Mouse (Mus musculus) stomach, embryonic 15.5 days (tissue): Measurements from ENCODE around the gene Inka2. TPM values are rescaled to one million over a fixed set of nuclear protein-coding genes. Genes with fewer than 3 reads are reported as not detected.

ENCODE experiments used
- ATAC-seq: fragments of 200-750 bp; cut with Nextera tagmentation; 2 replicates; pipeline ENCODE4 v1.8.0; 2017; ENCODE audit warnings: low read depth, moderate number of reproducible peaks, moderate TSS enrichment; ENCODE audit not compliant: insufficient read depth, low FRiP score
- H3K27ac ChIP-seq: fragments of 300-500 bp; sonication (generic); 2 replicates; pipeline ENCODE4 v1.5.1; 2015; ENCODE audit warnings: mild to moderate bottlenecking, inconsistent platforms
- H3K27me3 ChIP-seq: fragments of 300-500 bp; sonication (generic); replicated peaks from 2 replicates; pipeline ENCODE4 v1.6.1; 2015; ENCODE audit warnings: inconsistent platforms
- H3K36me3 ChIP-seq: fragments of 300-500 bp; sonication (generic); 2 replicates; pipeline ENCODE4 v1.6.1; 2015; ENCODE audit warnings: inconsistent platforms
- H3K4me1 ChIP-seq: fragments of 300-500 bp; sonication (generic); 2 replicates; pipeline ENCODE4 v1.6.1; 2015; ENCODE audit warnings: inconsistent platforms
- H3K4me2 ChIP-seq: fragments of 300-500 bp; sonication (generic); 2 replicates; pipeline ENCODE4 v1.6.1; 2015; ENCODE audit warnings: mild to moderate bottlenecking, inconsistent platforms
- H3K4me3 ChIP-seq: fragments of 300-500 bp; sonication (generic); replicated peaks from 2 replicates; pipeline ENCODE4 v1.5.1; 2015; ENCODE audit warnings: inconsistent platforms
- H3K9ac ChIP-seq: fragments of 300-500 bp; sonication (generic); 2 replicates; pipeline ENCODE4 v1.6.1; 2015; ENCODE audit warnings: inconsistent platforms
- H3K9me3 ChIP-seq: fragments of 300-500 bp; sonication (generic); 2 replicates; pipeline ENCODE4 v1.6.1; 2016; ENCODE audit warnings: inconsistent platforms
- WGBS: fragments of 180-500 bp; shearing (Covaris S2); methylation state at CpG from one replicate; pipeline ENCODE4 v1.1.7; 2015; 5-methylcytosine and 5-hydroxymethylcytosine counted together
- polyA plus RNA-seq: library from polyadenylated mRNA; unstranded; fragments of >200 nt; fragmentation: Nextera tagmentation; extraction: Ambion mirVana; gene quantifications from 2 replicates; pipeline ENCODE4 v1.2.1, GENCODE M21; 2015

The Inka2 gene
- polyA plus RNA-seq, 1 experiment from 2014 or later, result 2.9 TPM

- H3K27ac ChIP-seq, result no peak overlapping the region
- no peak overlapping the region for H3K4me3 ChIP-seq
- no peaks in the 10 kb centered on the region for H3K27me3 ChIP-seq
- WGBS, result 89% methylated on average over 7 of the region's 7 CpGs
- no peak for ATAC-seq
- no peak overlapping the region for H3K4me2 ChIP-seq
- peaks cover 40% of the 10 kb centered on the region for H3K36me3 ChIP-seq
- no peaks in the 10 kb centered on the region for H3K9me3 ChIP-seq
- H3K9ac ChIP-seq, result no peak overlapping the region
- no peaks in the 10 kb centered on the region for H3K4me1 ChIP-seq
Observed at GRCm38 (mm10) chr3:105680346-105680745, 24.1 kb upstream of the Inka2 start.

GRCm38 (mm10) chr3:105686394-105687323 lies 17.7 kb upstream of the Inka2 start:
- peak overlapping the region; percentile 65 for H3K4me2 ChIP-seq
- peaks cover 3% of the 10 kb centered on the region; the same call in 1 of the 2 replicates for H3K4me1 ChIP-seq
- no peaks in the 10 kb centered on the region for H3K27me3 ChIP-seq
- H3K4me3 ChIP-seq, result peak overlapping the region; percentile 88
- H3K36me3 ChIP-seq, result peaks cover 19% of the 10 kb centered on the region; the same call in 1 of the 2 replicates
- ATAC-seq, result peak; percentile 44; the same call in 1 of the 2 replicates
- peak overlapping the region; percentile 78 for H3K27ac ChIP-seq
- 7% methylated on average over 56 of the region's 60 CpGs for WGBS
- H3K9ac ChIP-seq, result peak overlapping the region; percentile 86
- no peaks in the 10 kb centered on the region for H3K9me3 ChIP-seq

GRCm38 (mm10) chr3:105687324-105688060 lies 16.9 kb upstream of the Inka2 start, which contains the start of gene Ddx20:
Ddx20 (minus strand) TSS chr3:105687574.
- peak within 1 kb of the TSS; percentile 65 for H3K4me2 ChIP-seq
- ATAC-seq, result peak; percentile 94
- peaks cover 3% of the 10 kb centered on the region; the same call in 1 of the 2 replicates for H3K4me1 ChIP-seq
- H3K9ac ChIP-seq, result peak within 1 kb of the TSS; percentile 86
- peak within 1 kb of the TSS; percentile 88 for H3K4me3 ChIP-seq
- H3K9me3 ChIP-seq, result no peaks in the 10 kb centered on the region
- peaks cover 19% of the 10 kb centered on the region; the same call in 1 of the 2 replicates for H3K36me3 ChIP-seq
- WGBS, result under 1% methylated on average over 69 of the region's 72 CpGs
- no peaks in the 10 kb centered on the region for H3K27me3 ChIP-seq
- H3K27ac ChIP-seq, result peak within 1 kb of the TSS; percentile 78

DNA sequence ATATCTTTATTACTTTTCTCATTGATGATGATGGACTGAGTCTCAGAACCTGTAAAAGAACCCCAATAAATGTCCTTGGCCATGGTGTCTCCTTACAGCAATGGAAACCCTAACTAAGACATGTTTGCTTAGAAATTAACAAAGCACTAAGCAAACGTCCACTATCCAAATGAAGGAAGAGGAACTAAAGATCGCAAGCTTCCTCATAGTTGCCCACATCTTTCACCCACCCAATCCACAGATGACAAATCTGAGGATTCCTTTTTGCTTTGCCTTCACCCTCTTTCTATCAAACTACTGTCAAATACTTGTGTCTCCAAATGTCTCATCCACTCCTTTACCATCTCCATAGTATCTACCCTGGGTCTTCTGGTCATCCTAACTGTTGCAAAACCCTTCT lies 15.9 kb upstream of the Inka2 start:
- 75% methylated on average over 2 of the region's 2 CpGs for whole genome bisulfite sequencing
- H3K9me3 ChIP-seq, result no peaks in the 10 kb centered on the region
- H3K4me3 ChIP-seq, result no peak overlapping the region
- peaks cover 3% of the 10 kb centered on the region; the same call in 1 of the 2 replicates for H3K4me1 ChIP-seq
- H3K27me3 ChIP-seq, result no peaks in the 10 kb centered on the region
- H3K27ac ChIP-seq, result no peak overlapping the region
- no peak overlapping the region for H3K4me2 ChIP-seq
- ATAC-seq, result no peak
- no peak overlapping the region for H3K9ac ChIP-seq
- H3K36me3 ChIP-seq, result peaks cover 9% of the 10 kb centered on the region; the same call in 1 of the 2 replicates

DNA sequence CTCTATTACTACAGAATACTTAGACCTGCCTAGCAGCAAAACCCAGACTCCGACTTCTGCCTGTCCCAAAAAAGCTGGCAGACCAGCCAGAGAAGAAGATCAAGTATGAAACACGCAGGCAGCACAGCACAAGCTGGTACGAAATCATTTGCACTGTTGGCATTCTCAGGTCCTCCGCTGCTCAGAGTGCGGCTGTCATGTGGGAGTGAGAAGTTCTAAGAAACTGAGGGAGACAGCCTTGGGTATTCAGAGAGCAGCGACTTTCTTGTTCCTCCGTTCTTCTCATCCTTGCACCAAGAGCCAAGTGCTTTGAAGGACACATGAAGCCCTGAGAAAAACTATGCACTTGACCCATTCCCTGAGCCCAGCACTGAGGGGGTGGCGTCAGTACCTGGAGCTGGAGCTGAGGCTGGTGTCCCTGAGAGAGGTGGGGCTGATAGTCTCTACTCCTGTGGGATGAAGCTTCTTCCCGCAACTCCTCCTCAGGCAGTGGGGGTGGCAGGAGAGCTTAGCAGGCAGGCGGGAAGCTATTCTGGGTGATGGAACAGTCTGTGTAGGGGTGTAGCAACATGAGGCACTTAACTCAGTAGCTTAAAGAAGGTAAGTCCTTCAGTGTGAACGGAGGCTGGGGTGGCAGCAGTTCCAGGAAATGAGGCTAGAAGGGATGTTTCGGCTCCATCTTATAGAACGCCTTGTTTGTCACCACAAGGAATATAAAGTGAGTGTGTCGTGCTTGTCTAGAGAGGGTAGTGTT lies 10.9 kb upstream of the Inka2 start:
- 0 out of 2 replicates have a peak, but pooled peaks cover 6% of the 10 kb centered on the region for H3K4me1 ChIP-seq
- H3K27ac ChIP-seq, result no peak overlapping the region
- 68% methylated on average over 14 of the region's 14 CpGs for WGBS

GRCm38 (mm10) chr3:105695476-105696386 lies 8.7 kb upstream of the Inka2 start:
- Histone ChIP-seq H3K4me1 (0 out of 2 replicates have a peak, but pooled peaks cover 6% of the 10 kb centered on the region), H3K27ac (peak overlapping the region; percentile 68), H3K36me3 (no peaks in the 10 kb centered on the region), H3K9ac (no peak overlapping the region), H3K27me3 (no peaks in the 10 kb centered on the region), H3K4me3 (no peak overlapping the region), H3K9me3 (no peaks in the 10 kb centered on the region), H3K4me2 (peak overlapping the region; percentile 14)
- 29% methylated on average over 20 of the region's 20 CpGs for WGBS
- no peak for ATAC-seq

More for the DNA sequence above, 10.9 kb upstream of the Inka2 start:
- Histone ChIP-seq H3K4me3 (no peak overlapping the region), H3K9ac (no peak overlapping the region), H3K36me3 (no peaks in the 10 kb centered on the region), H3K4me2 (no peak overlapping the region), H3K27me3 (no peaks in the 10 kb centered on the region), H3K9me3 (no peaks in the 10 kb centered on the region)
- ATAC-seq, result no peak

DNA sequence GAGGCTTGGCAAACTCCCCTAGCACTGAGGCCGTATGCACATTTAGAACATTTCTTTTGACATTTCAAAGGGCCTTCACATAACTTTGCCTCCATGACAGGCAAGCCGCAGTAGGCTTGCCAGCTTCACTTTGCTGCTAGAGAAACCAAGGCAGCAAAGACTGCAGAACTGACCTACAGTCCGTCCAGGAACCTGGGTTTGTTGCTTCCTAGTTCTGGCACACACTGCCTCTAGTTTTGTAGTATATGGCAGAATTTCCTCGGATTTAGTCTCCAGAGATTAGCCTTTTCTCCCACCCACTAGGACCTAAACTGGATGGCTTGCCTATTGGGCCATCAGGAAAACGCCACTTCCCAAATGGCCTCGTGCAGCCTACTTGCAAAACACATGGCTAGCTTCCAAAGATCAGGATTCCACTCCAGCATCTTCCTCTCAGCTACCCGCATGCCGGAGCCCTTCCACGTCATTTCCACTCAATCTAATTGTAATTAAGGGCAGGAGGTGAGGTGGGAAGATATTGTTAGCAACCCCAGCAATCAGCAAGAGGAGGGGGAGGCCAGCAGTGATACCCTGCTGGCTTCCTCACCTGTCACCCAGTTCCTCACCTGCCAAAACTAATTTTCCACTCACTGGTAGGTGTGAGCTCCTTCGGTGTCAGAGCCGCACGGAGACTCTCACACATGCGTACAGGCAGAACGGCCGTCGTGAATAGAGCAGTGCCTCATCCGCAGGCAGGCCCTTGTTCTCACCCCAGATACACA lies 7.8 kb upstream of the Inka2 start:
- no peak overlapping the region for H3K9ac ChIP-seq
- 68% methylated on average over 17 of the region's 17 CpGs for WGBS
- H3K9me3 ChIP-seq, result no peaks in the 10 kb centered on the region
- H3K27me3 ChIP-seq, result no peaks in the 10 kb centered on the region
- no peak overlapping the region for H3K4me3 ChIP-seq
- peak overlapping the region; percentile 68; the same call in 1 of the 2 replicates for H3K27ac ChIP-seq
- H3K4me2 ChIP-seq, result no peak overlapping the region
- H3K36me3 ChIP-seq, result no peaks in the 10 kb centered on the region
- 0 out of 2 replicates have a peak, but pooled peaks cover 6% of the 10 kb centered on the region for H3K4me1 ChIP-seq
- no peak for ATAC-seq

DNA sequence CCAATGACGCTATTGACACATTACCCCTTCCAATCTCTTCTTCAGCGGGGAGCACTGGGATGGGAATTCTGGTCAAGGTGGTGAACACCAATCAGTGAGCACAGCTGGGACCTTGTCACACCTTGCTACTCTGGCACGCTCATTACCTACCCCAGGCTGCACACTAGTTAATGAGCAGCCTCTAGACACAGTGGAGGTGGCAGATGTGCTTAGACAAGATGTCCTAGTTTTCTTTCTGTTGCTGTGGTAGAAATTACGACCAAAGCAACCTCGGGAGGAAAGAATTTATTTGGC lies 7.3 kb upstream of the Inka2 start:
- no peak overlapping the region for H3K9ac ChIP-seq
- WGBS, result 76% methylated on average over 5 of the region's 5 CpGs
- H3K27me3 ChIP-seq, result no peaks in the 10 kb centered on the region
- H3K27ac ChIP-seq, result no peak overlapping the region
- no peak overlapping the region for H3K4me2 ChIP-seq
- no peak for ATAC-seq
- H3K4me1 ChIP-seq, result 0 out of 2 replicates have a peak, but pooled peaks cover 6% of the 10 kb centered on the region
- H3K4me3 ChIP-seq, result no peak overlapping the region
- H3K36me3 ChIP-seq, result no peaks in the 10 kb centered on the region
- H3K9me3 ChIP-seq, result no peaks in the 10 kb centered on the region

DNA sequence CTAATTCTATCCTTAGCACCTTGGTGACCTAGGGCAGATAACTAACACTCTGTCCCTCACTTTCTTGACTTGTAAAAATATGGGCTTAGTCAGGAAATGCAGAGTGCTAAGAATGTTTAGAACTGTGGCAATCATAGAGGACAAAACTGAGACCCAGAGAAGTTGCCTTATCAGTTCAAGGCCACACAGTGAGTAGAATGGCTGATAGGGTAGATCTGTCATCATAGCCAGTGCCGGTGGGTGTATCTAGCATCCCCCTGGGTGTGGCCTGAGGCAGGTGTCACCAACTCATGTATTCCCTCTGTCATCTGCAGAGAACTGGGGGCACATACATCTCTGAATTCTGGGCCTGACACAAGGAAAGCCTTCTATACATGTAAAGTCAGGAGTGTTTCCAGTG lies 6.1 kb upstream of the Inka2 start:
- Histone ChIP-seq H3K27me3 (no peaks in the 10 kb centered on the region; the same call in 1 of the 2 replicates), H3K27ac (no peak overlapping the region), H3K4me3 (no peak overlapping the region), H3K9me3 (no peaks in the 10 kb centered on the region), H3K36me3 (no peaks in the 10 kb centered on the region), H3K4me1 (0 out of 2 replicates have a peak, but pooled peaks cover 6% of the 10 kb centered on the region), H3K9ac (no peak overlapping the region), H3K4me2 (no peak overlapping the region)
- WGBS, result 41% methylated on average over 1 of the region's 1 CpGs
- ATAC-seq, result no peak

GRCm38 (mm10) chr3:105699241-105699933 lies 5.0 kb upstream of the Inka2 start:
- Histone ChIP-seq H3K4me2 (no peak overlapping the region), H3K9me3 (no peaks in the 10 kb centered on the region), H3K27ac (no peak overlapping the region), H3K4me3 (no peak overlapping the region), H3K27me3 (no peaks in the 10 kb centered on the region; the same call in 1 of the 2 replicates), H3K36me3 (no peaks in the 10 kb centered on the region), H3K9ac (no peak overlapping the region), H3K4me1 (peaks cover 10% of the 10 kb centered on the region; the same call in 1 of the 2 replicates)
- 31% methylated on average over 3 of the region's 3 CpGs for WGBS
- ATAC-seq, result peak; percentile 74; the same call in 1 of the 2 replicates
